Comparison of ENCODE assay signal across 10 mouse cellular contexts in genomic region chr5:131009510-131009909, GRCm38 (mm10).
DNase-seq lines count a peak whose midpoint lies in the region; ATAC-seq and TF ChIP-seq lines count a peak whose summit lies in the region.
"Had no signal": no experiment of that assay in that cellular context is flagged by ENCODE, and none has a peak within 500 bp of the region (broad histone marks: within the 10 kb centered on the region; RNA-seq: fewer than 3 reads in every experiment).

No protein-coding gene starts in this region.

- H3K9me3 ChIP-seq in midbrain, embryonic 10.5 days (replicated peaks) = no peaks in the 10 kb centered on the region
- H3K9me3 ChIP-seq in midbrain, embryonic 11.5 days (ENCODE audit: control insufficient read depth, low read length) = no peaks in the 10 kb centered on the region
- H3K9me3 ChIP-seq: liver, embryonic 15.5 days had no signal

- TF ChIP-seq CTCF in gastrocnemius, adult 2 months (IDR thresholded peaks at IDR 0.05) = peak; percentile 57
- TF ChIP-seq CTCF in cortical plate, adult 2 months (IDR thresholded peaks at IDR 0.05; ENCODE audit: extremely low read depth, insufficient read depth, low read length) = peak; percentile 33; the same call in 1 of the 2 replicates

- intact Hi-C loops in gastrocnemius, adult 2 months (cut with DNase I) = loop anchor here (5.0 to 10.0 kb wide), 3 partner anchors 58 to 298 kb away; partner anchors contain the start of gene Galnt17
- intact Hi-C loops in gastrocnemius, postnatal 36 days (cut with DNase I) = loop anchor here (2.0 to 5.0 kb wide), 2 partner anchors 147 to 419 kb away; no protein-coding TSS in a partner anchor

- no peaks in the 10 kb centered on the region for H3K27me3 ChIP-seq in midbrain, embryonic 10.5 days (ENCODE audit: low read depth, poor library complexity, severe bottlenecking)
- H3K27me3 ChIP-seq in midbrain, embryonic 11.5 days (ENCODE audit: control insufficient read depth, insufficient read depth, low read length) = no peaks in the 10 kb centered on the region
- H3K27me3 ChIP-seq: heart, embryonic 13.5 days; liver, embryonic 15.5 days had no signal

- H3K27ac ChIP-seq in gastrocnemius, adult 2 months = no peak overlapping the region
- H3K27ac ChIP-seq in midbrain, embryonic 10.5 days (replicated peaks) = no peak overlapping the region
- H3K27ac ChIP-seq in midbrain, embryonic 11.5 days (ENCODE audit: low read depth, low read length) = no peak overlapping the region
- no peak overlapping the region for H3K27ac ChIP-seq in cortical plate, adult 2 months (ENCODE audit: insufficient read depth, low read length)
- H3K27ac ChIP-seq: heart, embryonic 13.5 days; liver, embryonic 15.5 days had no signal

- H3K4me1 ChIP-seq in midbrain, embryonic 10.5 days = no peaks in the 10 kb centered on the region
- H3K4me1 ChIP-seq in midbrain, embryonic 11.5 days (ENCODE audit: control insufficient read depth, insufficient read depth, low read length) = no peaks in the 10 kb centered on the region
- no peaks in the 10 kb centered on the region for H3K4me1 ChIP-seq in cortical plate, adult 2 months (ENCODE audit: control insufficient read depth, insufficient read depth, low read length)
- H3K4me1 ChIP-seq: heart, embryonic 13.5 days; liver, embryonic 15.5 days had no signal

- no peak overlapping the region for H3K4me3 ChIP-seq in gastrocnemius, adult 2 months
- no peak overlapping the region for H3K4me3 ChIP-seq in midbrain, embryonic 10.5 days
- H3K4me3 ChIP-seq in midbrain, embryonic 11.5 days (ENCODE audit: low read depth, low read length) = no peak overlapping the region
- no peak overlapping the region for H3K4me3 ChIP-seq in cortical plate, adult 2 months (ENCODE audit: insufficient read depth, low read length)
- H3K4me3 ChIP-seq: heart, embryonic 13.5 days; liver, embryonic 15.5 days had no signal

- no peak for TF ChIP-seq POLR2A in cortical plate, adult 2 months (IDR thresholded peaks at IDR 0.05; ENCODE audit: extremely low read depth, insufficient read depth, low read length)

- H3K36me3 ChIP-seq in midbrain, embryonic 10.5 days = no peaks in the 10 kb centered on the region
- H3K36me3 ChIP-seq in midbrain, embryonic 11.5 days (ENCODE audit: control insufficient read depth, insufficient read depth, low read length) = no peaks in the 10 kb centered on the region
- H3K36me3 ChIP-seq: heart, embryonic 13.5 days; liver, embryonic 15.5 days had no signal

- H3K4me2 ChIP-seq in midbrain, embryonic 11.5 days = no peak overlapping the region
- H3K4me2 ChIP-seq: heart, embryonic 13.5 days; liver, embryonic 15.5 days had no signal

- DNase-seq in gastrocnemius, adult 2 months = peak; percentile 31
- DNase-seq in gastrocnemius, postnatal 36 days = no peak
- DNase-seq in midbrain, embryonic 10.5 days (ENCODE audit: low spot score) = peak; percentile 45
- DNase-seq in midbrain, embryonic 11.5 days (ENCODE audit: low spot score, missing footprints) = no peak
- DNase-seq in retina, embryonic 14.5 days (ENCODE audit: low spot score) = peak; percentile 61
- DNase-seq in urinary bladder, adult 2 months (ENCODE audit: low spot score) = no peak
- DNase-seq in thymus, postnatal 36 days = no peak

- H3K9ac ChIP-seq in midbrain, embryonic 11.5 days (ENCODE audit: low read length) = no peak overlapping the region
- H3K9ac ChIP-seq: heart, embryonic 13.5 days; liver, embryonic 15.5 days had no signal

- 55% methylated on average over 6 of the region's 6 CpGs for WGBS in midbrain, embryonic 10.5 days
- WGBS in midbrain, embryonic 11.5 days = 58% methylated on average over 6 of the region's 6 CpGs

- no peak for ATAC-seq in midbrain, embryonic 11.5 days (ENCODE audit: low FRiP score)

Comparison
In these comparisons a context has a peak if more than half of its experiments do, and no peak if none do; other contexts are left out.
1. DNase-seq: peak in gastrocnemius, adult 2 months (single experiment), midbrain, embryonic 10.5 days (single experiment) and retina, embryonic 14.5 days (single experiment); none in gastrocnemius, postnatal 36 days (0 of 2), midbrain, embryonic 11.5 days (single experiment), urinary bladder, adult 2 months (single experiment) and thymus, postnatal 36 days (0 of 2).